Mouse (Mus musculus) testis, adult 2 months (tissue): ENCODE measurements around the gene Hnrnpa2b1.

Source experiments
- CTCF ChIP-seq: fragments of 200-500 bp; IDR thresholded peaks from 2 replicates; pipeline ENCODE4 v1.5.1; 2012; ENCODE audit warnings: low read depth, mild to moderate bottlenecking, inconsistent platforms, low read length, moderate library complexity; ENCODE audit not compliant: control insufficient read depth, insufficient read depth, insufficient replicate concordance
- POLR2A ChIP-seq: fragments of 200-500 bp; IDR thresholded peaks from 2 replicates; pipeline ENCODE4 v1.6.1; 2012; ENCODE audit warnings: low read depth, mild to moderate bottlenecking, inconsistent platforms, low read length, moderate library complexity; ENCODE audit not compliant: control insufficient read depth

DNA sequence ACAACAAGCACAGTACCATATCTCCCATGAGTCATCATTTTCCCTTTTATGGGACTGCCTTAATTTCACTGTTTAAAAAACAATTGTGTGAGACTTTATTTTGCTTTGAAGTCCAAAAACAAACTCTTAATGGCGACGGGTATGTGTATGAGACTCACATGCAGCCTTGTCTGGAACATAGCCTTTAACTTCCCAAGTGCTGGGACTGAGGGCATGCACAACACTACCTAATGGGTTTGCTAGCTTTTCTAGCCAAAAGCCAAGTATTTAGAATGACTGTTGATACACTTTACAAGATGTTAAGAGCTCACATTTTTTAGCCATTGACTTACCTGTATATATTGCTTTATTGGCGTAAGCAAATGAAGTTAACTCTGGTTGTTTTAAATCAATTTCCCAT lies 9.3 kb downstream of the Hnrnpa2b1 start:
- no peak for TF ChIP-seq POLR2A
- TF ChIP-seq CTCF, result no peak
